Mouse (Mus musculus) heart, embryonic 16.5 days (tissue): Measurements from ENCODE around the gene Tnip2. TPM values are rescaled to one million over a fixed set of nuclear protein-coding genes. Genes with fewer than 3 reads are reported as not detected.

Experiments used
- ATAC-seq: fragments of 200-750 bp; cut with Nextera tagmentation; replicated peaks from 2 replicates; pipeline ENCODE4 v1.8.0; 2017; ENCODE audit warnings: moderate number of reproducible peaks; ENCODE audit not compliant: insufficient read depth, low FRiP score; ENCODE audit errors: extremely low read depth
- H3K27ac ChIP-seq: fragments of 300-500 bp; sonication (generic); 2 replicates; pipeline ENCODE4 v1.5.1; 2014; ENCODE audit warnings: mild to moderate bottlenecking, low read length, control low read depth, moderate library complexity
- H3K27me3 ChIP-seq: fragments of 300-500 bp; sonication (generic); 2 replicates; pipeline ENCODE4 v1.6.1; 2014; ENCODE audit warnings: low read length, mixed read lengths; ENCODE audit not compliant: control insufficient read depth, insufficient read depth
- H3K36me3 ChIP-seq: fragments of 300-500 bp; sonication (generic); 2 replicates; pipeline ENCODE4 v1.6.1; 2014; ENCODE audit not compliant: control insufficient read depth, insufficient read depth
- H3K4me1 ChIP-seq: fragments of 300-500 bp; sonication (generic); 2 replicates; pipeline ENCODE4 v1.6.1; 2014; ENCODE audit warnings: low read length, mixed read lengths; ENCODE audit not compliant: control insufficient read depth, insufficient read depth
- H3K4me2 ChIP-seq: fragments of 300-500 bp; sonication (generic); 2 replicates; pipeline ENCODE4 v1.6.1; 2014; ENCODE audit warnings: low read depth, mild to moderate bottlenecking, control low read depth, low read length
- H3K4me3 ChIP-seq: fragments of 300-500 bp; sonication (generic); 2 replicates; pipeline ENCODE4 v1.5.1; 2014; ENCODE audit warnings: mild to moderate bottlenecking, control low read depth, low read length
- H3K9ac ChIP-seq: fragments of 300-500 bp; sonication (generic); 2 replicates; pipeline ENCODE4 v1.6.1; 2014; ENCODE audit warnings: low read length, control low read depth
- H3K9me3 ChIP-seq: fragments of 300-500 bp; sonication (generic); replicated peaks from 2 replicates; pipeline ENCODE4 v1.6.1; 2016; ENCODE audit warnings: low read length; ENCODE audit not compliant: control insufficient read depth
- WGBS: fragments of 180-500 bp; shearing (Covaris S2); extraction: QIAGEN DNeasy Blood & Tissue Kit; methylation state at CpG from one replicate; pipeline ENCODE4 v1.1.7; 2014; 5-methylcytosine and 5-hydroxymethylcytosine counted together
- polyA plus RNA-seq: library from polyadenylated mRNA; unstranded; fragments of >200 nt; fragmentation: Nextera tagmentation; extraction: Ambion mirVana; gene quantifications from 2 replicates; pipeline ENCODE4 v1.2.1, GENCODE M21; 2015

Gene Tnip2
- 18.2 and 19.5 TPM in 2 replicates for polyA plus RNA-seq

- Histone ChIP-seq H3K36me3 (no peaks in the 10 kb centered on the region), H3K4me1 (peaks cover 5% of the 10 kb centered on the region; the same call in 1 of the 2 replicates), H3K4me3 (peak within 1 kb of the TSS; percentile 88), H3K4me2 (peak within 1 kb of the TSS; percentile 97), H3K27ac (peak within 1 kb of the TSS; percentile 62), H3K9me3 (no peaks in the 10 kb centered on the region), H3K9ac (peak within 1 kb of the TSS; percentile 94), H3K27me3 (no peaks in the 10 kb centered on the region)
- under 1% methylated on average over 64 of the region's 64 CpGs for WGBS
- ATAC-seq: peak; percentile 99
Observed at GRCm38 (mm10) chr5:34513466-34514217, at the start of gene Tnip2. Tnip2 (minus strand) TSS chr5:34513991.

- no peaks in the 10 kb centered on the region for H3K9me3 ChIP-seq
- no peak overlapping the region for H3K4me2 ChIP-seq
- no peak overlapping the region for H3K9ac ChIP-seq
- peaks cover 9% of the 10 kb centered on the region for H3K4me1 ChIP-seq
- no peak overlapping the region for H3K4me3 ChIP-seq
- no peak for ATAC-seq
- peaks cover 13% of the 10 kb centered on the region; the same call in 1 of the 2 replicates for H3K36me3 ChIP-seq
- no peaks in the 10 kb centered on the region for H3K27me3 ChIP-seq
- H3K27ac ChIP-seq: no peak overlapping the region
- WGBS: 86% methylated on average over 4 of the region's 4 CpGs
Observed at GRCm38 (mm10) chr5:34551821-34552220, 38.0 kb upstream of the Tnip2 start.

GRCm38 (mm10) chr5:34550251-34550650 lies 36.5 kb upstream of the Tnip2 start:
- Histone ChIP-seq H3K9me3 (no peaks in the 10 kb centered on the region), H3K36me3 (0 out of 2 replicates have a peak, but pooled peaks cover 4% of the 10 kb centered on the region), H3K9ac (peak overlapping the region; percentile 96), H3K4me3 (peak overlapping the region; percentile 95), H3K4me1 (peaks cover 9% of the 10 kb centered on the region), H3K27ac (no peak overlapping the region), H3K4me2 (peak overlapping the region; percentile 95), H3K27me3 (no peaks in the 10 kb centered on the region)
- no peak for ATAC-seq
- WGBS: 25% methylated on average over 6 of the region's 6 CpGs

GRCm38 (mm10) chr5:34549483-34550221 lies 35.9 kb upstream of the Tnip2 start:
- Histone ChIP-seq H3K27ac (0 out of 2 replicates have a peak overlapping the region, but pooled peaks have one; percentile 1), H3K4me2 (peak overlapping the region; percentile 95)

GRCm38 (mm10) chr5:34549135-34549482 lies 35.3 kb upstream of the Tnip2 start:
- 0 out of 2 replicates have a peak, but pooled peaks cover 4% of the 10 kb centered on the region for H3K36me3 ChIP-seq
- no peaks in the 10 kb centered on the region for H3K9me3 ChIP-seq
- no peaks in the 10 kb centered on the region for H3K27me3 ChIP-seq
- peaks cover 9% of the 10 kb centered on the region for H3K4me1 ChIP-seq
- H3K4me2 ChIP-seq: peak overlapping the region; percentile 95
- WGBS: 22% methylated on average over 8 of the region's 8 CpGs
- peak overlapping the region; percentile 96 for H3K9ac ChIP-seq
- H3K4me3 ChIP-seq: peak overlapping the region; percentile 95
- no peak for ATAC-seq
- no peak overlapping the region for H3K27ac ChIP-seq

More at GRCm38 (mm10) chr5:34549483-34550221, 35.9 kb upstream of the Tnip2 start:
- Histone ChIP-seq H3K27me3 (no peaks in the 10 kb centered on the region), H3K9ac (peak overlapping the region; percentile 96), H3K4me3 (peak overlapping the region; percentile 95), H3K9me3 (no peaks in the 10 kb centered on the region), H3K4me1 (peaks cover 9% of the 10 kb centered on the region), H3K36me3 (0 out of 2 replicates have a peak, but pooled peaks cover 4% of the 10 kb centered on the region)
- WGBS: under 1% methylated on average over 49 of the region's 49 CpGs
- ATAC-seq: peak; percentile 78

GRCm38 (mm10) chr5:34547410-34547809 lies 33.6 kb upstream of the Tnip2 start:
- H3K9me3 ChIP-seq: no peaks in the 10 kb centered on the region
- no peak overlapping the region for H3K27ac ChIP-seq
- no peak overlapping the region for H3K9ac ChIP-seq
- peaks cover 9% of the 10 kb centered on the region for H3K4me1 ChIP-seq
- no peak overlapping the region for H3K4me2 ChIP-seq
- no peak overlapping the region for H3K4me3 ChIP-seq
- ATAC-seq: no peak
- H3K36me3 ChIP-seq: 0 out of 2 replicates have a peak, but pooled peaks cover 4% of the 10 kb centered on the region
- no peaks in the 10 kb centered on the region for H3K27me3 ChIP-seq

GRCm38 (mm10) chr5:34543114-34543513 lies 29.3 kb upstream of the Tnip2 start:
- Histone ChIP-seq H3K4me1 (no peaks in the 10 kb centered on the region), H3K27ac (no peak overlapping the region), H3K36me3 (no peaks in the 10 kb centered on the region), H3K4me2 (no peak overlapping the region), H3K9ac (no peak overlapping the region), H3K9me3 (no peaks in the 10 kb centered on the region), H3K27me3 (no peaks in the 10 kb centered on the region), H3K4me3 (peak overlapping the region; percentile 1; the same call in 1 of the 2 replicates)
- 44% methylated on average over 4 of the region's 4 CpGs for WGBS
- no peak for ATAC-seq

- ATAC-seq: no peak
- Histone ChIP-seq H3K4me3 (no peak overlapping the region), H3K27me3 (no peaks in the 10 kb centered on the region), H3K9me3 (no peaks in the 10 kb centered on the region), H3K36me3 (no peaks in the 10 kb centered on the region), H3K9ac (no peak overlapping the region), H3K4me2 (no peak overlapping the region), H3K4me1 (no peaks in the 10 kb centered on the region), H3K27ac (no peak overlapping the region)
- 64% methylated on average over 1 of the region's 1 CpGs for WGBS
Observed at GRCm38 (mm10) chr5:34542166-34542565, 28.4 kb upstream of the Tnip2 start.

GRCm38 (mm10) chr5:34539121-34539520 lies 25.3 kb upstream of the Tnip2 start:
- Histone ChIP-seq H3K36me3 (no peaks in the 10 kb centered on the region), H3K4me2 (no peak overlapping the region), H3K4me3 (no peak overlapping the region), H3K4me1 (no peaks in the 10 kb centered on the region), H3K27me3 (no peaks in the 10 kb centered on the region), H3K9ac (no peak overlapping the region), H3K27ac (no peak overlapping the region), H3K9me3 (no peaks in the 10 kb centered on the region)
- 81% methylated on average over 2 of the region's 2 CpGs for WGBS
- no peak for ATAC-seq
